Mouse (Mus musculus): ENCODE measurements around the gene Vnn3. TPM values are rescaled to one million over a fixed set of nuclear protein-coding genes. Genes with fewer than 3 reads are reported as not detected.

Gene Vnn3
- total RNA-seq, 1 experiment = not detected

GRCm38 (mm10) chr10:23864362-23865312 lies 13.4 kb downstream of the Vnn3 start:
- Histone ChIP-seq H3K36me3 (ENCODE audit: control insufficient read depth, insufficient read depth, low read length, poor library complexity, severe bottlenecking) (no peaks in the 10 kb centered on the region), H3K9ac (ENCODE audit: insufficient read depth, low read depth, low read length, poor library complexity, severe bottlenecking) (no peak overlapping the region), H3K4me1 (ENCODE audit: control insufficient read depth in 2 of 2, insufficient read depth in 2 of 2, low read length in 2 of 2, poor library complexity in 1 of 2) (no peaks in the 10 kb centered on the region), H3K27ac (ENCODE audit: insufficient read depth, low read depth, low read length, poor library complexity, severe bottlenecking) (no peak overlapping the region), H3K9me3 (ENCODE audit: control insufficient read depth, insufficient read depth, low read depth, low read length) (peaks cover 15% of the 10 kb centered on the region; the same call in 1 of the 2 replicates), H3K4me3 (ENCODE audit: insufficient read depth in 1 of 2, low read depth in 1 of 2, low read length in 2 of 2, poor library complexity in 1 of 2, severe bottlenecking in 1 of 2) (no peak overlapping the region)
- no peak for TF ChIP-seq MAFK (IDR thresholded peaks at IDR 0.05; ENCODE audit: insufficient read depth, low read depth, low read length)
- no peak for TF ChIP-seq ZC3H11A (IDR thresholded peaks at IDR 0.05; ENCODE audit: borderline replicate concordance, low read depth, low read length)
- no peak for TF ChIP-seq ZNF384 (IDR thresholded peaks at IDR 0.05; ENCODE audit: low read depth, low read length)
- DNase-seq (ENCODE audit: low read depth, low spot score) = no peak
- in situ Hi-C loops (cut with MboI; ENCODE audit: low sequenced_read_pairs in 2 of 2, unreplicated experiment in 2 of 2) = no loop called here

GRCm38 (mm10) chr10:23880695-23881094 lies 29.4 kb downstream of the Vnn3 start:
- no peak overlapping the region for H3K27ac ChIP-seq (ENCODE audit: insufficient read depth, low read depth, low read length, poor library complexity, severe bottlenecking)
- no peaks in the 10 kb centered on the region; the same call in 1 of the 2 replicates for H3K9me3 ChIP-seq (ENCODE audit: control insufficient read depth, insufficient read depth, low read depth, low read length)
- DNase-seq (ENCODE audit: low read depth, low spot score) = no peak
- in situ Hi-C loops (cut with MboI; ENCODE audit: low sequenced_read_pairs in 2 of 2, unreplicated experiment in 2 of 2) = no loop called here
- H3K36me3 ChIP-seq (ENCODE audit: control insufficient read depth, insufficient read depth, low read length, poor library complexity, severe bottlenecking) = no peaks in the 10 kb centered on the region
- TF ChIP-seq ZNF384 (IDR thresholded peaks at IDR 0.05; ENCODE audit: low read depth, low read length) (no peak), CHD2 (IDR thresholded peaks at IDR 0.05; ENCODE audit: low read depth, low read length) (no peak), MAFK (IDR thresholded peaks at IDR 0.05; ENCODE audit: insufficient read depth, low read depth, low read length) (no peak), ZC3H11A (IDR thresholded peaks at IDR 0.05; ENCODE audit: borderline replicate concordance, low read depth, low read length) (no peak), HCFC1 (IDR thresholded peaks at IDR 0.05; ENCODE audit: borderline replicate concordance, insufficient read depth, low read length) (no peak)
- H3K4me1 ChIP-seq (ENCODE audit: control insufficient read depth in 2 of 2, insufficient read depth in 2 of 2, low read length in 2 of 2, poor library complexity in 1 of 2) = no peaks in the 10 kb centered on the region
- no peak overlapping the region for H3K9ac ChIP-seq (ENCODE audit: insufficient read depth, low read depth, low read length, poor library complexity, severe bottlenecking)
- no peak overlapping the region for H3K4me3 ChIP-seq (ENCODE audit: insufficient read depth in 1 of 2, low read depth in 1 of 2, low read length in 2 of 2, poor library complexity in 1 of 2, severe bottlenecking in 1 of 2)

- DNase-seq (ENCODE audit: low read depth, low spot score) = no peak
- no peaks in the 10 kb centered on the region for H3K36me3 ChIP-seq (ENCODE audit: control insufficient read depth, insufficient read depth, low read length, poor library complexity, severe bottlenecking)
- H3K4me1 ChIP-seq (ENCODE audit: control insufficient read depth in 2 of 2, insufficient read depth in 2 of 2, low read length in 2 of 2, poor library complexity in 1 of 2) = no peaks in the 10 kb centered on the region
- H3K27ac ChIP-seq (ENCODE audit: insufficient read depth, low read depth, low read length, poor library complexity, severe bottlenecking) = no peak overlapping the region
- no peaks in the 10 kb centered on the region; the same call in 1 of the 2 replicates for H3K9me3 ChIP-seq (ENCODE audit: control insufficient read depth, insufficient read depth, low read depth, low read length)
- TF ChIP-seq HCFC1 (IDR thresholded peaks at IDR 0.05; ENCODE audit: borderline replicate concordance, insufficient read depth, low read length) (no peak), MAFK (IDR thresholded peaks at IDR 0.05; ENCODE audit: insufficient read depth, low read depth, low read length) (no peak), ZC3H11A (IDR thresholded peaks at IDR 0.05; ENCODE audit: borderline replicate concordance, low read depth, low read length) (no peak), ZNF384 (IDR thresholded peaks at IDR 0.05; ENCODE audit: low read depth, low read length) (no peak), CHD2 (IDR thresholded peaks at IDR 0.05; ENCODE audit: low read depth, low read length) (no peak)
- H3K9ac ChIP-seq (ENCODE audit: insufficient read depth, low read depth, low read length, poor library complexity, severe bottlenecking) = no peak overlapping the region
- H3K4me3 ChIP-seq (ENCODE audit: insufficient read depth in 1 of 2, low read depth in 1 of 2, low read length in 2 of 2, poor library complexity in 1 of 2, severe bottlenecking in 1 of 2) = no peak overlapping the region
- in situ Hi-C loops (cut with MboI; ENCODE audit: low sequenced_read_pairs in 2 of 2, unreplicated experiment in 2 of 2) = no loop called here
Observed at GRCm38 (mm10) chr10:23884910-23885309, 33.6 kb downstream of the Vnn3 start.

- in situ Hi-C loops (cut with MboI; ENCODE audit: low sequenced_read_pairs in 2 of 2, unreplicated experiment in 2 of 2) = no loop called here
- Histone ChIP-seq H3K4me1 (ENCODE audit: control insufficient read depth in 2 of 2, insufficient read depth in 2 of 2, low read length in 2 of 2, poor library complexity in 1 of 2) (no peaks in the 10 kb centered on the region), H3K9ac (ENCODE audit: insufficient read depth, low read depth, low read length, poor library complexity, severe bottlenecking) (no peak overlapping the region), H3K9me3 (ENCODE audit: control insufficient read depth, insufficient read depth, low read depth, low read length) (no peaks in the 10 kb centered on the region), H3K4me3 (ENCODE audit: insufficient read depth in 1 of 2, low read depth in 1 of 2, low read length in 2 of 2, poor library complexity in 1 of 2, severe bottlenecking in 1 of 2) (no peak overlapping the region), H3K27ac (ENCODE audit: insufficient read depth, low read depth, low read length, poor library complexity, severe bottlenecking) (no peak overlapping the region), H3K36me3 (ENCODE audit: control insufficient read depth, insufficient read depth, low read length, poor library complexity, severe bottlenecking) (no peaks in the 10 kb centered on the region)
- TF ChIP-seq ZNF384 (IDR thresholded peaks at IDR 0.05; ENCODE audit: low read depth, low read length) (no peak), CHD2 (IDR thresholded peaks at IDR 0.05; ENCODE audit: low read depth, low read length) (no peak), ZC3H11A (IDR thresholded peaks at IDR 0.05; ENCODE audit: borderline replicate concordance, low read depth, low read length) (no peak), MAFK (IDR thresholded peaks at IDR 0.05; ENCODE audit: insufficient read depth, low read depth, low read length) (no peak), HCFC1 (IDR thresholded peaks at IDR 0.05; ENCODE audit: borderline replicate concordance, insufficient read depth, low read length) (no peak)
- no peak for DNase-seq (ENCODE audit: low read depth, low spot score)
Observed at GRCm38 (mm10) chr10:23886060-23886459, 34.8 kb downstream of the Vnn3 start.

Measured in ES-E14 (cell line).